Mouse (Mus musculus) heart, embryonic 14.5 days (tissue): ENCODE measurements at regions not wholly inside any gene's neighbourhood (a gene's known extent, or its start where the extent isn't known, plus 50 kb on each side); places are given as distances from the start of the nearest gene placed in this dataset.

Source experiments
- ATAC-seq: fragments of 200-750 bp; cut with Nextera tagmentation; 2 replicates; pipeline ENCODE4 v1.8.0; 2017; ENCODE audit warnings: low read depth, moderate TSS enrichment; ENCODE audit not compliant: insufficient number of reproducible peaks, insufficient read depth, low FRiP score
- H3K27ac ChIP-seq, 2 experiments: fragments of 200-500 bp in 1 of 2; fragments of 300-500 bp in 1 of 2; sonication (generic) in 1 of 2; replicated peaks in 1 of 2; 2 replicates each; pipeline ENCODE4 v1.5.1; 2012 to 2014; ENCODE audit warnings: low read depth in 2 of 2, low read length in 2 of 2, control low read depth in 1 of 2, mild to moderate bottlenecking in 1 of 2, mixed read lengths in 1 of 2; ENCODE audit not compliant: control insufficient read depth in 1 of 2, insufficient read depth in 1 of 2
- H3K27me3 ChIP-seq: fragments of 300-500 bp; sonication (generic); 2 replicates; pipeline ENCODE4 v1.6.1; 2014; ENCODE audit warnings: mild to moderate bottlenecking, low read length, control low read depth; ENCODE audit not compliant: control insufficient read depth, insufficient read depth
- H3K36me3 ChIP-seq: fragments of 300-500 bp; sonication (generic); 2 replicates; pipeline ENCODE4 v1.6.1; 2014; ENCODE audit warnings: mild to moderate bottlenecking, control low read depth, low read length, mixed read lengths; ENCODE audit not compliant: control insufficient read depth, insufficient read depth
- H3K4me1 ChIP-seq, 2 experiments: fragments of 200-500 bp in 1 of 2; fragments of 300-500 bp in 1 of 2; sonication (generic) in 1 of 2; 2 replicates each; pipeline ENCODE4 v1.6.1; 2012 to 2014; ENCODE audit warnings: low read length in 2 of 2, control low read depth in 1 of 2, mixed read lengths in 1 of 2; ENCODE audit not compliant: control insufficient read depth in 2 of 2, insufficient read depth in 2 of 2
- H3K4me2 ChIP-seq: fragments of 300-500 bp; sonication (generic); 2 replicates; pipeline ENCODE4 v1.6.1; 2014; ENCODE audit warnings: mild to moderate bottlenecking, low read length
- H3K4me3 ChIP-seq, 2 experiments: fragments of 200-500 bp in 1 of 2; fragments of 300-500 bp in 1 of 2; sonication (generic) in 1 of 2; 2 replicates each; pipeline ENCODE4 v1.5.1; 2012 to 2014; ENCODE audit warnings: low read length in 2 of 2, mild to moderate bottlenecking in 2 of 2, control low read depth in 1 of 2, low read depth in 1 of 2, moderate library complexity in 1 of 2; ENCODE audit not compliant: control insufficient read depth in 1 of 2, insufficient read depth in 1 of 2
- H3K9ac ChIP-seq: fragments of 300-500 bp; sonication (generic); 2 replicates; pipeline ENCODE4 v1.6.1; 2014; ENCODE audit warnings: mild to moderate bottlenecking, low read length
- H3K9me3 ChIP-seq: fragments of 300-500 bp; sonication (generic); 2 replicates; pipeline ENCODE4 v1.6.1; 2016; ENCODE audit warnings: low read length, control low read depth; ENCODE audit not compliant: control insufficient read depth
- WGBS: fragments of 180-500 bp; shearing (Covaris S2); extraction: QIAGEN DNeasy Blood & Tissue Kit; methylation state at CpG from one replicate; pipeline ENCODE4 v1.1.7; 2014; 5-methylcytosine and 5-hydroxymethylcytosine counted together

- no peak for ATAC-seq
- no peaks in the 10 kb centered on the region for H3K4me1 ChIP-seq
- no peak overlapping the region for H3K9ac ChIP-seq
- no peak overlapping the region for H3K4me3 ChIP-seq
- no peak overlapping the region for H3K4me2 ChIP-seq
- no peaks in the 10 kb centered on the region for H3K36me3 ChIP-seq
- no peaks in the 10 kb centered on the region for H3K9me3 ChIP-seq
- H3K27ac ChIP-seq, result no peak overlapping the region
- no peaks in the 10 kb centered on the region for H3K27me3 ChIP-seq
- WGBS, result 85% methylated on average over 6 of the region's 6 CpGs
Observed at GRCm38 (mm10) chr16:29046453-29046993, 117.0 kb upstream of the Mb21d2 start.

GRCm38 (mm10) chr16:29035523-29035922, 106.0 kb upstream of the Mb21d2 start:
- Histone ChIP-seq H3K4me1 (no peaks in the 10 kb centered on the region), H3K36me3 (no peaks in the 10 kb centered on the region), H3K27ac (no peak overlapping the region), H3K27me3 (no peaks in the 10 kb centered on the region), H3K9ac (no peak overlapping the region), H3K4me3 (no peak overlapping the region), H3K4me2 (no peak overlapping the region), H3K9me3 (no peaks in the 10 kb centered on the region)
- WGBS, result 82% methylated on average over 5 of the region's 5 CpGs
- ATAC-seq, result no peak

- Histone ChIP-seq H3K9ac (no peak overlapping the region), H3K4me2 (0 out of 2 replicates have a peak overlapping the region, but pooled peaks have one; percentile 13)
- 35% methylated on average over 16 of the region's 16 CpGs for WGBS
Observed at GRCm38 (mm10) chr16:29034053-29034794, 104.8 kb upstream of the Mb21d2 start.

GRCm38 (mm10) chr16:29033357-29033756, 103.9 kb upstream of the Mb21d2 start:
- WGBS, result 66% methylated on average over 5 of the region's 5 CpGs
- ATAC-seq, result no peak

More at GRCm38 (mm10) chr16:29034053-29034794, 104.8 kb upstream of the Mb21d2 start:
- Histone ChIP-seq H3K36me3 (no peaks in the 10 kb centered on the region), H3K4me1 (no peaks in the 10 kb centered on the region), H3K9me3 (no peaks in the 10 kb centered on the region), H3K27ac (no peak overlapping the region), H3K4me3 (no peak overlapping the region), H3K27me3 (no peaks in the 10 kb centered on the region)
- no peak for ATAC-seq

GRCm38 (mm10) chr16:29027856-29028255, 98.4 kb upstream of the Mb21d2 start:
- H3K27me3 ChIP-seq, result no peaks in the 10 kb centered on the region
- no peak overlapping the region for H3K4me2 ChIP-seq
- 79% methylated on average over 11 of the region's 11 CpGs for WGBS

More at GRCm38 (mm10) chr16:29033357-29033756, 103.9 kb upstream of the Mb21d2 start:
- no peaks in the 10 kb centered on the region for H3K36me3 ChIP-seq
- H3K9ac ChIP-seq, result no peak overlapping the region
- H3K4me2 ChIP-seq, result no peak overlapping the region
- H3K27me3 ChIP-seq, result no peaks in the 10 kb centered on the region
- no peak overlapping the region for H3K4me3 ChIP-seq
- H3K27ac ChIP-seq, result no peak overlapping the region
- H3K9me3 ChIP-seq, result no peaks in the 10 kb centered on the region
- H3K4me1 ChIP-seq, result no peaks in the 10 kb centered on the region

GRCm38 (mm10) chr16:29001249-29001648, 71.8 kb upstream of the Mb21d2 start:
- H3K4me1 ChIP-seq, result no peaks in the 10 kb centered on the region
- H3K36me3 ChIP-seq, result no peaks in the 10 kb centered on the region
- H3K9me3 ChIP-seq, result no peaks in the 10 kb centered on the region
- H3K27me3 ChIP-seq, result no peaks in the 10 kb centered on the region
- H3K9ac ChIP-seq, result no peak overlapping the region
- H3K27ac ChIP-seq, result no peak overlapping the region
- no peak overlapping the region for H3K4me2 ChIP-seq
- WGBS, result 69% methylated on average over 9 of the region's 9 CpGs
- no peak for ATAC-seq
- no peak overlapping the region for H3K4me3 ChIP-seq

More at GRCm38 (mm10) chr16:29027856-29028255, 98.4 kb upstream of the Mb21d2 start:
- Histone ChIP-seq H3K9ac (no peak overlapping the region), H3K36me3 (no peaks in the 10 kb centered on the region), H3K27ac (no peak overlapping the region), H3K4me1 (no peaks in the 10 kb centered on the region), H3K4me3 (no peak overlapping the region), H3K9me3 (no peaks in the 10 kb centered on the region)
- ATAC-seq, result no peak

GRCm38 (mm10) chr16:28999641-29000040, 70.2 kb upstream of the Mb21d2 start:
- WGBS, result 76% methylated on average over 4 of the region's 4 CpGs
- H3K4me2 ChIP-seq, result no peak overlapping the region
- H3K36me3 ChIP-seq, result no peaks in the 10 kb centered on the region
- H3K27ac ChIP-seq, result no peak overlapping the region
- no peaks in the 10 kb centered on the region for H3K9me3 ChIP-seq
- H3K4me1 ChIP-seq, result no peaks in the 10 kb centered on the region
- H3K27me3 ChIP-seq, result no peaks in the 10 kb centered on the region
- H3K9ac ChIP-seq, result no peak overlapping the region
- no peak overlapping the region for H3K4me3 ChIP-seq
- no peak; the same call in 1 of the 2 replicates for ATAC-seq
